Mouse (Mus musculus): Measurements from ENCODE around the gene Fer1l4.

Fer1l4 gene

GRCm38 (mm10) chr2:156007888-156008532, 44.7 kb downstream of the Fer1l4 start, which contains the start of the genes 6430550D23Rik and Ergic3:
Gene 6430550D23Rik (minus strand): TSS chr2:156007977.
Gene Ergic3 (plus strand): TSS chr2:156008045.
- peak; percentile 98 for DNase-seq (ENCODE audit: low read depth, low spot score)

DNA sequence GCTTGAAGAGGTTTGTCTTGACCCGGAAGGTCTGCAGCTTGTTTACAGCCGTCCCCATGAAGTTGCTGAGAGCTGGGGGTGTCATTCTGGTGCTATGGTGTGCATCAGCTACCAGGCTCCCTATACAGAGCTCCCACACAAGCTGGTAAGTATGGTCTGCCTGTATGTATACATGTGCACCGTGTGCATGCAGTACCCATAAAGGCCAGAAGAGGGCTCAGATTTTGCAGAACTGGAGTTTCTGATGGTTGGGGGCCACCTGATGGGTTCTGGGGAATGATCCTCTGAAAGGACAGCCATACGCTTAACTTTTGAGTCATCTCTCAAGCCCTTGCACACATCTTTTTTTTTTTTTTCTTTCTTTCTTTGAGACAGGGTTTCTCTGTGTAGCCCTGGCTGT, 47.4 kb downstream of the Fer1l4 start:
- DNase-seq (ENCODE audit: low read depth, low spot score), result peak; percentile 43

DNA sequence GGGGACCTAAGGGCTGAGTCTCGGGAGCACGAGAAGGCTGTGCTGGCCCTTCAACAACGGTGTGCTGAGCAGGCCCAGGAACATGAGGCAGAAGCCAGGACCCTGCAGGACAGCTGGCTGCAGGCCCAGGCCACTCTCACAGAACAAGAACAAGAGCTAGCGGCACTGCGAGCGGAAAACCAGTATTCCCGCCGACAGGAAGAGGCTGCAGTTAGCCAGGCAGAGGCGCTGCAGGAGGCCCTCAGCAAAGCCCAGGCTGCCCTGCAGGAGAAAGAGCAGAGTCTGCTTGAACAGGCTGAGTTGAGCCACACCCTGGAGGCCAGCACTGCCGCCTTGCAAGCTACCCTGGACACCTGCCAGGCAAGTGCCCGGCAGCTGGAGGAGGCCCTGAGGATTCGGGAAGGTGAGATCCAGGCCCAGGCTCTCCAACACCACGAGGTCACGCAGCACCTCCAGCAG, 60.9 kb downstream of the Fer1l4 start:
- DNase-seq (ENCODE audit: low read depth, low spot score), result no peak

- DNase-seq (ENCODE audit: low read depth, low spot score), result no peak
Measured at GRCm38 (mm10) chr2:155991151-155991550, 61.6 kb downstream of the Fer1l4 start.

DNA sequence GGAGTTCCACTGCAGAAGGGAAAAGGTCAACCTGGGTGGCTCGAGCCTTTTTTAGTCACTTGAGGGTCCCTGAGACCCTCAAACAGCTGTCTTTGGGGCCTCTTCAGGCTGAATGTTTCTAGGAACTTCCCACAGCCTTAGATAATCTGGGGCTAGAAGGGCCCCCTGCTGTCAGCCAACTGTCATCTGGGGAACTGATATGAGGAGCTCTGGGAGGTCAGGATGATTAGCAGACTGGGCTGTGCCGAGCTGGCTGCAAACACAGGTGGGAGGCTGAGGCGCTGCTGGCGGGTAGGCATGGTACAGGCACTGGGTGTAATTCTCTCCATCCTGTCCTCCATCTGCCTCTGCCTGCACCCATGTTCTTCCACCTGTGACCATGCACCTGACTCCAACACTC, 63.7 kb downstream of the Fer1l4 start:
- no peak for DNase-seq (ENCODE audit: low read depth, low spot score)

- DNase-seq (ENCODE audit: low read depth, low spot score), result no peak
Measured at GRCm38 (mm10) chr2:155987131-155987530, 65.6 kb downstream of the Fer1l4 start.

GRCm38 (mm10) chr2:155985776-155986175, 67.0 kb downstream of the Fer1l4 start:
- DNase-seq (ENCODE audit: low read depth, low spot score), result no peak

- DNase-seq (ENCODE audit: low read depth, low spot score), result no peak
Measured at GRCm38 (mm10) chr2:155979328-155979991, 73.3 kb downstream of the Fer1l4 start.

- no peak for DNase-seq (ENCODE audit: low read depth, low spot score)
Measured at GRCm38 (mm10) chr2:155974087-155974731, 78.5 kb downstream of the Fer1l4 start.

DNA sequence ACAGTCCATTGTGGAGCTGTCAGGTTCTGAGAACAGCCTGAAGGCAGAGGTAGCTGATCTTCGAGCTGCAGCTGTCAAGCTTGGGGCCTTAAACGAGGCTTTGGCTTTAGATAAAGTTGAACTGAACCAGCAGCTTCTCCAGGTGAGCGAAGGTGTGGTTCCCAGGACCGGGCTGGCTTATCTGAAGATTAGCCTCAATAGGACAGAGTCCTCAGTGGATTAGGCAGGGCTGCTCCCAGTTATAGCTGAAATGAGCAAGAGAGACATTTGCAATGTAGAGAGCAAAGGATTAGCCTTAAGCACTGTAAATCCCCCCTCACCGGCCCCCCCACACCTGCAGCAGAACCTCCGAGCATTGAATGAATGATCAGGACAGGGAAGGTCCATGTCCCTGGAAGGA, 79.4 kb downstream of the Fer1l4 start:
- no peak for DNase-seq (ENCODE audit: low read depth, low spot score)

Data from WW6 (cell line).